Mouse (Mus musculus): ENCODE results near the gene Scgb2b27. TPM values are rescaled to one million over a fixed set of nuclear protein-coding genes. Genes with fewer than 3 reads are reported as not detected.
A peak's percentile ranks its signal among the peaks of the same experiment; 100 is the strongest.
"Not testable (repeated sequence)": the region's sequence is repeated elsewhere in the genome, so short reads cannot be mapped to it uniquely, and the experiment has no call there.

Scgb2b27 gene
- total RNA-seq (2021) = not detected
- long read RNA-seq = 0 reads

GRCm38 (mm10) chr7:34013842-34014241 lies at the start of gene Scgb2b27:
Scgb2b27 (minus strand) TSS chr7:34013942.
- DNase-seq (ENCODE audit: low spot score in 2 of 2) = no peak

GRCm38 (mm10) chr7:34036076-34036815 lies 22.5 kb upstream of the Scgb2b27 start:
- DNase-seq (ENCODE audit: low spot score in 2 of 2) = not testable (repeated sequence)

GRCm38 (mm10) chr7:34034579-34034978 lies 20.8 kb upstream of the Scgb2b27 start:
- DNase-seq (ENCODE audit: low spot score in 2 of 2) = not testable (repeated sequence)

- no peak for DNase-seq (ENCODE audit: low spot score in 2 of 2)
Measured at GRCm38 (mm10) chr7:34030026-34030425, 16.3 kb upstream of the Scgb2b27 start.

GRCm38 (mm10) chr7:34027202-34027601 lies 13.5 kb upstream of the Scgb2b27 start:
- not testable (repeated sequence) for DNase-seq (ENCODE audit: low spot score in 2 of 2)

- no peak for DNase-seq (ENCODE audit: low spot score in 2 of 2)
Measured at GRCm38 (mm10) chr7:34025641-34026040, 11.9 kb upstream of the Scgb2b27 start.

- DNase-seq (ENCODE audit: low spot score in 2 of 2) = not testable (repeated sequence)
Measured at GRCm38 (mm10) chr7:34021183-34021582, 7.4 kb upstream of the Scgb2b27 start, which contains the start of gene Scgb1b27. Scgb1b27 (plus strand) TSS chr7:34021483.

- peak; percentile 12 to 25 for DNase-seq (ENCODE audit: low spot score in 2 of 2)
Measured at GRCm38 (mm10) chr7:33982281-33982680, 31.5 kb downstream of the Scgb2b27 start.

Other genes starting within 250 kb of the Scgb2b27 start
- not detected for gene Scgb2b26, start 68.9 kb downstream of the Scgb2b27 start, total RNA-seq (2021)
- not detected for gene Scgb1b27, start 7.5 kb upstream of the Scgb2b27 start, total RNA-seq (2021)
- gene Scgb1b30, start 81.5 kb upstream of the Scgb2b27 start, total RNA-seq (2021) = not detected
- gene Wtip, start 119.3 kb upstream of the Scgb2b27 start, total RNA-seq (2021) = 10 to 100 TPM; 18.0 to 22.3 TPM
- gene Uba2, start 155.7 kb upstream of the Scgb2b27 start, total RNA-seq (2021) = 10 to 100 TPM; 84.8 to 85.0 TPM
- 10 to 100 TPM; 23.5 to 28.9 TPM for gene Pdcd2l, start 182.7 kb upstream of the Scgb2b27 start, total RNA-seq (2021)
- gene Gpi1, start 216.4 kb upstream of the Scgb2b27 start, total RNA-seq (2021) = 100 to 1,000 TPM; 697 to 748 TPM
- not detected for gene Gm6096, start 237.1 kb upstream of the Scgb2b27 start, total RNA-seq (2021)